Mouse (Mus musculus): ENCODE data around the gene Btbd9. TPM values are rescaled to one million over a fixed set of nuclear protein-coding genes. Genes with fewer than 3 reads are reported as not detected.

The Btbd9 gene
- total RNA-seq, 2 experiments from 2014 or later, result 10.1 to 10.7 TPM

GRCm38 (mm10) chr17:30309627-30310026, 266.7 kb downstream of the Btbd9 start:
- no peak for DNase-seq
- intact Hi-C loops (cut with DNase I), result no loop called here

GRCm38 (mm10) chr17:30308889-30309288, 267.4 kb downstream of the Btbd9 start:
- intact Hi-C loops (cut with DNase I), result no loop called here
- no peak for DNase-seq

- intact Hi-C loops (cut with DNase I), result no loop called here
- DNase-seq, result no peak
These were observed 268.0 kb downstream of the Btbd9 start for GRCm38 (mm10) chr17:30308317-30308716.

GRCm38 (mm10) chr17:30307168-30307567, 269.1 kb downstream of the Btbd9 start:
- intact Hi-C loops (cut with DNase I), result no loop called here
- no peak for DNase-seq

GRCm38 (mm10) chr17:30304766-30305165, 271.5 kb downstream of the Btbd9 start:
- intact Hi-C loops (cut with DNase I), result no loop called here
- no peak for DNase-seq

GRCm38 (mm10) chr17:30301338-30301737, 274.9 kb downstream of the Btbd9 start:
- no peak for DNase-seq
- intact Hi-C loops (cut with DNase I), result no loop called here

GRCm38 (mm10) chr17:30297432-30297831, 278.9 kb downstream of the Btbd9 start:
- intact Hi-C loops (cut with DNase I), result no loop called here
- DNase-seq, result no peak

- intact Hi-C loops (cut with DNase I), result no loop called here
- DNase-seq, result no peak
These were observed 280.2 kb downstream of the Btbd9 start for GRCm38 (mm10) chr17:30296069-30296468.

GRCm38 (mm10) chr17:30292666-30293065, 283.6 kb downstream of the Btbd9 start:
- intact Hi-C loops (cut with DNase I), result no loop called here
- no peak for DNase-seq

GRCm38 (mm10) chr17:30285641-30286040, 290.6 kb downstream of the Btbd9 start:
- no peak for DNase-seq
- intact Hi-C loops (cut with DNase I), result no loop called here

GRCm38 (mm10) chr17:30283460-30284050, 292.7 kb downstream of the Btbd9 start:
- intact Hi-C loops (cut with DNase I), result no loop called here
- DNase-seq, result no peak

- DNase-seq, result no peak
- intact Hi-C loops (cut with DNase I), result no loop called here
These were observed 293.3 kb downstream of the Btbd9 start for GRCm38 (mm10) chr17:30283001-30283400.

- intact Hi-C loops (cut with DNase I), result no loop called here
- DNase-seq, result no peak
These were observed 295.8 kb downstream of the Btbd9 start for GRCm38 (mm10) chr17:30280323-30281118.

- intact Hi-C loops (cut with DNase I), result no loop called here
- DNase-seq, result no peak
These were observed 296.6 kb downstream of the Btbd9 start for GRCm38 (mm10) chr17:30279684-30280083.

- DNase-seq, result no peak
- intact Hi-C loops (cut with DNase I), result no loop called here
These were observed 297.5 kb downstream of the Btbd9 start for GRCm38 (mm10) chr17:30278596-30279378.

- intact Hi-C loops (cut with DNase I), result no loop called here
- no peak for DNase-seq
These were observed 299.8 kb downstream of the Btbd9 start for GRCm38 (mm10) chr17:30276477-30276876.

- no peak for DNase-seq
- intact Hi-C loops (cut with DNase I), result no loop called here
These were observed 303.5 kb downstream of the Btbd9 start for GRCm38 (mm10) chr17:30272769-30273168.

- intact Hi-C loops (cut with DNase I), result no loop called here
- no peak for DNase-seq
These were observed 306.9 kb downstream of the Btbd9 start for GRCm38 (mm10) chr17:30269136-30270063.

- DNase-seq, result no peak
These were observed 307.8 kb downstream of the Btbd9 start for GRCm38 (mm10) chr17:30268456-30268855.

GRCm38 (mm10) chr17:30267432-30267973, 308.8 kb downstream of the Btbd9 start:
- intact Hi-C loops (cut with DNase I), result no loop called here
- DNase-seq, result no peak

More at GRCm38 (mm10) chr17:30268456-30268855, 307.8 kb downstream of the Btbd9 start:
- intact Hi-C loops (cut with DNase I), result no loop called here
